Mouse (Mus musculus) gonadal fat pad, adult 2 months (tissue): ENCODE results near the gene Tnfaip6. TPM values are rescaled to one million over a fixed set of nuclear protein-coding genes. Genes with fewer than 3 reads are reported as not detected.

Experiments used
- DNase-seq: peaks from one replicate; pipeline ENCODE4 v3.0.0-alpha.2; 2012; ENCODE audit warnings: low read depth
- polyA plus RNA-seq: library from polyadenylated mRNA; depleted of rRNA; stranded (reverse); fragments of >200 nt; gene quantifications from 2 replicates; pipeline ENCODE4 v1.2.3, GENCODE M21; 2012; rRNA removed

Gene Tnfaip6
- polyA plus RNA-seq, 1 experiment, result 2.0 TPM

- no peak for DNase-seq
Observed at GRCm38 (mm10) chr2:52052335-52052734, 14.5 kb downstream of the Tnfaip6 start.

GRCm38 (mm10) chr2:52053502-52053901 lies 15.7 kb downstream of the Tnfaip6 start:
- DNase-seq, result no peak

GRCm38 (mm10) chr2:52055616-52056015 lies 17.8 kb downstream of the Tnfaip6 start:
- no peak for DNase-seq

GRCm38 (mm10) chr2:52057099-52057498 lies 19.3 kb downstream of the Tnfaip6 start:
- no peak for DNase-seq

GRCm38 (mm10) chr2:52057681-52058080 lies 19.9 kb downstream of the Tnfaip6 start:
- DNase-seq, result no peak

- no peak for DNase-seq
Observed at GRCm38 (mm10) chr2:52068641-52069040, 30.8 kb downstream of the Tnfaip6 start.

- no peak for DNase-seq
Observed at GRCm38 (mm10) chr2:52070816-52071215, 33.0 kb downstream of the Tnfaip6 start.

GRCm38 (mm10) chr2:52071241-52071991 lies 33.6 kb downstream of the Tnfaip6 start:
- no peak for DNase-seq

GRCm38 (mm10) chr2:52072065-52072490 lies 34.3 kb downstream of the Tnfaip6 start:
- peak; percentile 8 for DNase-seq

- no peak for DNase-seq
Observed at GRCm38 (mm10) chr2:52072491-52073140, 34.8 kb downstream of the Tnfaip6 start, which contains the start of gene Rif1. Gene Rif1, plus strand, starts transcription at chr2:52072832.

- DNase-seq, result no peak
Observed at GRCm38 (mm10) chr2:52073141-52073904, 35.5 kb downstream of the Tnfaip6 start.

GRCm38 (mm10) chr2:52078666-52079065 lies 40.9 kb downstream of the Tnfaip6 start:
- DNase-seq, result no peak

GRCm38 (mm10) chr2:52084013-52084412 lies 46.2 kb downstream of the Tnfaip6 start:
- DNase-seq, result no peak

GRCm38 (mm10) chr2:52084571-52084970 lies 46.8 kb downstream of the Tnfaip6 start:
- DNase-seq, result no peak

Other genes starting within 250 kb of the Tnfaip6 start
- 6.2 and 8.2 TPM in 2 replicates for gene Rbm43, start 102.8 kb upstream of the Tnfaip6 start, polyA plus RNA-seq
- gene Nmi, start 64.5 kb upstream of the Tnfaip6 start, polyA plus RNA-seq, result 6.1 and 9.4 TPM in 2 replicates
- gene Rif1, start 34.8 kb downstream of the Tnfaip6 start, polyA plus RNA-seq, result 2.3 and 3.5 TPM in 2 replicates